Mouse (Mus musculus): ENCODE measurements around the gene Nsd1. TPM values are rescaled to one million over a fixed set of nuclear protein-coding genes. Genes with fewer than 3 reads are reported as not detected.
A peak's percentile ranks its signal among the peaks of the same experiment; 100 is the strongest.
"Not testable (repeated sequence)": the region's sequence is repeated elsewhere in the genome, so short reads cannot be mapped to it uniquely, and the experiment has no call there.

Nsd1 gene
- polyA plus RNA-seq, 1 experiment from 2014 or later = 83.0 TPM

GRCm38 (mm10) chr13:55176265-55176664 lies 33.3 kb upstream of the Nsd1 start:
- no peak for ATAC-seq (ENCODE audit: insufficient number of reproducible peaks, insufficient read depth, low FRiP score, low TSS enrichment, low read depth)
- H3K27ac ChIP-seq = no peak overlapping the region
- peaks cover 15% of the 10 kb centered on the region for H3K4me1 ChIP-seq
- no peak overlapping the region for H3K9ac ChIP-seq
- no peak overlapping the region for H3K4me3 ChIP-seq
- H3K36me3 ChIP-seq = no peaks in the 10 kb centered on the region
- no peaks in the 10 kb centered on the region for H3K27me3 ChIP-seq
- no peak overlapping the region for H3K4me2 ChIP-seq
- no peaks in the 10 kb centered on the region for H3K9me3 ChIP-seq
- 87% methylated on average over 6 of the region's 6 CpGs for WGBS

DNA sequence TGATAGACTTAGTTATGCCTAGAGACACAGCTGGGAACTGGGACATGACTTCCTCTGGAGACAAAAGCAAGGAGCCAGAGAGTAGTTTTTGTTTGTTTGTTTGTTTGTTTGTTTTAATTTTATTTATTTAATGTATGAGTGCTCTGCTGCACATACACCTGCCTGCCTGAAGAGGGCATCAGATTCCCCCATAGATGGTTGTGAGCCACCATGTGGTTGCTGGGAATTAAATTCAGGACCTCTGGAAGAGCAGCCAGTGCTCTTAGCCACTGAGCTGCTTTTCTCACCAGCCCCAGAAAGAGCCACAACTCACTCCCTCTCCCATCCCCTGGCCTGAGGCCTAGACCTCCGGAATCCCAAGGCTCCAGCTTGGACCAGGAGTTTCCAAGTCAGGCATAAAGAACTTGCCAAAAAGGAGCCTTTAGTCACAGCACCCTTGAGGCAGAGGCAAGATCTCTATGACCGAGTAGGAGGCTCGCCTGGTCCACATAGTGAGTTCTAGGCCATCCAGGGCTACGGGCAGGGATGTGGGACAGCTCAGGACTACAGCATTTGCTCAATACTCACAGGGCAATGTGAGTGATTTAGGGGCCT lies 31.6 kb upstream of the Nsd1 start:
- no peaks in the 10 kb centered on the region for H3K36me3 ChIP-seq
- 61% methylated on average over 4 of the region's 4 CpGs for WGBS
- H3K27ac ChIP-seq = no peak overlapping the region
- no peak overlapping the region for H3K4me3 ChIP-seq
- H3K27me3 ChIP-seq = no peaks in the 10 kb centered on the region
- no peak for ATAC-seq (ENCODE audit: insufficient number of reproducible peaks, insufficient read depth, low FRiP score, low TSS enrichment, low read depth)
- H3K4me2 ChIP-seq = no peak overlapping the region
- no peak overlapping the region for H3K9ac ChIP-seq
- H3K9me3 ChIP-seq = no peaks in the 10 kb centered on the region
- H3K4me1 ChIP-seq = no peaks in the 10 kb centered on the region; the same call in none of the 2 replicates

DNA sequence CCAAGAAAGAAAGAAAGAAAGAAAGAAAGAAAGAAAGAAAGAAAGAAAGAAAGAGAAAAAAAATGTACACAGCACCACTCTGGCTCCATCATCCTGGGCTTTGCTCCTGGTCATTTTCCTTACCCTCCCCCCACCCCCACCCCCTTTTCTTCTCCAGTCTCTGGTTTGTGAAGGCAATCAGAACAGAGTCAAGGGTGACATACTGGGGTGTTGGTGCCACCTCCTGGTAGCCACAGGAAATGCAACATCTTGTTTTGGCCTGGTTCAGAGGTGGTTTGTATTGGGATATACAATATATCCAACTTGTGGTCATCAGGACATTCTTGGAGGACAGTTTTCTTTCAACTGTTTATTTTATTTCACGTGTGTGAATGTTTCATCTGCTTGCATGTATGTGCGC lies 31.0 kb upstream of the Nsd1 start:
- H3K9ac ChIP-seq = no peak overlapping the region
- H3K9me3 ChIP-seq = no peaks in the 10 kb centered on the region
- H3K4me1 ChIP-seq = no peaks in the 10 kb centered on the region; the same call in none of the 2 replicates
- H3K36me3 ChIP-seq = no peaks in the 10 kb centered on the region
- H3K27ac ChIP-seq = no peak overlapping the region
- WGBS = 34% methylated on average over 2 of the region's 2 CpGs
- ATAC-seq (ENCODE audit: insufficient number of reproducible peaks, insufficient read depth, low FRiP score, low TSS enrichment, low read depth) = no peak
- no peaks in the 10 kb centered on the region for H3K27me3 ChIP-seq
- no peak overlapping the region for H3K4me3 ChIP-seq
- H3K4me2 ChIP-seq = no peak overlapping the region

- Histone ChIP-seq H3K36me3 (no peaks in the 10 kb centered on the region), H3K9ac (no peak overlapping the region), H3K27me3 (no peaks in the 10 kb centered on the region), H3K4me3 (no peak overlapping the region), H3K4me2 (no peak overlapping the region), H3K9me3 (no peaks in the 10 kb centered on the region), H3K4me1 (no peaks in the 10 kb centered on the region; the same call in none of the 2 replicates), H3K27ac (no peak overlapping the region)
- WGBS = 92% methylated on average over 3 of the region's 3 CpGs
- ATAC-seq (ENCODE audit: insufficient number of reproducible peaks, insufficient read depth, low FRiP score, low TSS enrichment, low read depth) = no peak
Measured at GRCm38 (mm10) chr13:55179591-55179990, 30.0 kb upstream of the Nsd1 start.

DNA sequence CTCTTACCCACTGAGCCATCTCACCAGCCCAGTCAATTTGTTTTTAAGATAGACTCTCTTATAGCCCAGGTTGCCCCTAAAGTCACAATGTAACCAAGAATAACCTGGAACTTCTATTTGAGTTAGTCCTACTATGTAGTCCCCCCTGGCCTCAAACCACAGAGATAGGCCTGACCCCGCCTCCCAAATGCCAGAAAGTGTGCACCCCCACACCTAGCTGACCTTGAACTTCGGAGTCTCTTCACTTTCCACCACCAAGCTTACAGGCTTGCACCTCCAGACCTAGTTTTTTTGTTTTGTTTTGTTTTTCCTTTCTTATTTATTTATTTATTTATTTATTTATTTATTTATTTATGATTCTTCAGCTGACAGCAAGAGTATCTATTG lies 27.8 kb upstream of the Nsd1 start:
- peak overlapping the region; percentile 62; the same call in 1 of the 2 replicates for H3K9ac ChIP-seq
- 69% methylated on average over 2 of the region's 2 CpGs for WGBS
- no peaks in the 10 kb centered on the region; the same call in 1 of the 2 replicates for H3K4me1 ChIP-seq
- H3K36me3 ChIP-seq = no peaks in the 10 kb centered on the region
- no peak for ATAC-seq (ENCODE audit: insufficient number of reproducible peaks, insufficient read depth, low FRiP score, low TSS enrichment, low read depth)
- no peaks in the 10 kb centered on the region for H3K27me3 ChIP-seq
- H3K9me3 ChIP-seq = no peaks in the 10 kb centered on the region
- H3K4me2 ChIP-seq = peak overlapping the region; percentile 61
- peak overlapping the region; percentile 85; the same call in 1 of the 2 replicates for H3K27ac ChIP-seq
- H3K4me3 ChIP-seq = peak overlapping the region; percentile 35

GRCm38 (mm10) chr13:55182173-55182894 lies 27.2 kb upstream of the Nsd1 start:
- H3K4me1 ChIP-seq = no peaks in the 10 kb centered on the region; the same call in 1 of the 2 replicates
- no peaks in the 10 kb centered on the region for H3K36me3 ChIP-seq
- 4% methylated on average over 23 of the region's 23 CpGs for WGBS
- H3K27ac ChIP-seq = peak overlapping the region; percentile 85
- no peaks in the 10 kb centered on the region for H3K9me3 ChIP-seq
- H3K27me3 ChIP-seq = no peaks in the 10 kb centered on the region
- peak; percentile 71; the same call in 1 of the 2 replicates for ATAC-seq (ENCODE audit: insufficient number of reproducible peaks, insufficient read depth, low FRiP score, low TSS enrichment, low read depth)
- peak overlapping the region; percentile 61 for H3K4me2 ChIP-seq
- peak overlapping the region; percentile 62 for H3K9ac ChIP-seq
- peak overlapping the region; percentile 35 for H3K4me3 ChIP-seq

DNA sequence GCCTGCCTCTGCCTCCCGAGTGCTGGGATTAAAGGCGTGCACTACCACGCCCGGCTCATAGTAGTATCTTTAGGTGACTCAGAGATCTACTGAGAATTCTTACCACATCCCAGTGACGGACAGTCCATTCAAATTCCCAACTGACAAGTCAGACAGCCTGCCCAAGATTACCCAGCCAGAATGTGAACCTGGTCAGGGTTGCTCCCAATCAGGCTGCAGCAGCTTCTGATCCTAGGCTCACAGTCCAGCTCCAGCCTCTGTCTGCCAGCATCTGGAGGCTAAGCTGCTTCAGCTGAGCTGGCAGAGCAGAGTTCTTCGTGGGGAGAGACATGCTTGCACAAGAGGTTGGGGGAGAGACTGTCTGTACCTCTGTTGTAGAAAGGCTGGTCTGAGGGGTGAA lies 26.2 kb upstream of the Nsd1 start:
- ATAC-seq (ENCODE audit: insufficient number of reproducible peaks, insufficient read depth, low FRiP score, low TSS enrichment, low read depth) = no peak
- Histone ChIP-seq H3K36me3 (no peaks in the 10 kb centered on the region), H3K4me3 (no peak overlapping the region), H3K27ac (no peak overlapping the region), H3K9me3 (no peaks in the 10 kb centered on the region), H3K4me1 (no peaks in the 10 kb centered on the region; the same call in 1 of the 2 replicates), H3K27me3 (no peaks in the 10 kb centered on the region), H3K9ac (no peak overlapping the region), H3K4me2 (no peak overlapping the region)
- 86% methylated on average over 6 of the region's 6 CpGs for WGBS

GRCm38 (mm10) chr13:55187062-55187461 lies 22.5 kb upstream of the Nsd1 start:
- H3K9me3 ChIP-seq; H3K4me2 ChIP-seq; H3K27me3 ChIP-seq; H3K27ac ChIP-seq; H3K9ac ChIP-seq; ATAC-seq (ENCODE audit: insufficient number of reproducible peaks, insufficient read depth, low FRiP score, low TSS enrichment, low read depth); H3K36me3 ChIP-seq; H3K4me3 ChIP-seq: not testable (repeated sequence)
- H3K4me1 ChIP-seq = peaks cover 14% of the 10 kb centered on the region
- WGBS = 56% methylated on average over 5 of the region's 9 CpGs

DNA sequence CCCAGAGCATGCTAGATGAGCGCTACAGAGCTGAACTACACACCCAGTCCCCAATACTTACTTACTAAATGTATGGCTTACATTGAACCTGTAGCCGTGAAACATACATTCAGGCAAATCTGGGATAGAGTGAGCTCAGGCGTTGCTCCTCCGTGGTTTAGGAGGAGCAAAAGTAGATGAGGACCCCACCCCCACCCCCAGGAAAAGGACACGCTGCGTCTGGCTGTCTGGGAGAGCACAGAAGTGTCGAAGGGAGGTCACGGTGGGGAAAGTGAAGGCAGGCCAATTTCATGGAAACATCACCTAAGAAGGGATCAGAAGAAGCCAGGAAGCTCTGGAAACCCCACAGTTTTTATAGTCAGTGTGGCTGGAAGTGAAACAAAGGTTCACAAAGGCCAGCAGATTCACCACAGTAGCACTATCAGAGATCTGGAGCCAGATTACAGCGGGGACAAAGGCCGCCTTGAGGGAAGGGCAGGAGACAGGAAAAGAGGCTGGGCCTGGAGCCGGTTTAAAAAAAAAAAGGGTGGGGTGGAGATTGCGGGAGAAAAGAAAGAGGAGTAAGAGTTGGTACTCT lies 20.0 kb upstream of the Nsd1 start:
- Histone ChIP-seq H3K9ac (peak overlapping the region; percentile 77), H3K27ac (peak overlapping the region; percentile 94), H3K4me2 (peak overlapping the region; percentile 76), H3K36me3 (no peaks in the 10 kb centered on the region), H3K9me3 (no peaks in the 10 kb centered on the region), H3K27me3 (no peaks in the 10 kb centered on the region), H3K4me1 (peaks cover 14% of the 10 kb centered on the region), H3K4me3 (peak overlapping the region; percentile 50)
- no peak for ATAC-seq (ENCODE audit: insufficient number of reproducible peaks, insufficient read depth, low FRiP score, low TSS enrichment, low read depth)
- WGBS = 4% methylated on average over 12 of the region's 12 CpGs

DNA sequence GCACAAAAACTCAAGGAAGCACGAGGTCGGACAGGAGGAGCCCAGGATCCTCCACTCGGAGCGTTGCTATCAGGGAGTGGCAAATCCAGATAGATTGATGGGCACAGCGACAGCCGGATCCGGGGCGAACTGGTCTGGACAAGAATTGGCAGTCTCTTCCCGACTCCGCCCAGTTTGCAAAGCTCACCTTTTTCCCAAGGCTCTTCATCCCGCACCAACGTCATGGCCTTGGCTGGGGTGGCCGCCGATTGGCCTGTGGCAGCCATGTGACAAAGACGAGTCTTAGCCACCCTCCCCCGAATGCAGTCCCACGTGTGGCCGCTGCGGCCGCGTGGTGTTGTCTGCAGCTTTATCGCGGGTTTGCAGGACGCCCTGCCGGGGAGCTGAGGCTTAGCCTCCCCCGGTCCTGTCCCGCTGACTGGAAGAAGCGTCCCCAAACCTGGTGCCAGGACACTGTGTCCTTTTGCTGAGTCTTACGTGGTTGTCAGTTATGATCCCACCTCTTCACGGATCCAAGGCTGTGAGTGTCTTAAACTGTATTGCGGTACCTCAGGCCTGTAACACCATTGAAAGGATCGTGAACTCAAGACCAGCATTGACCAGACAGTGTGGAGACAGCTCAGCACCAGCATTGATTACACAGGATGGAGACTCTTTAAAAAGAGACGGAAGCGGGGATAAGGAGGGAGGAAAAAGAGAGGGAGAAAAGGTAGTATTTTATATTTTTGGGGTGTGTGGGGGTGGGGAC lies 19.3 kb upstream of the Nsd1 start:
- ATAC-seq (ENCODE audit: insufficient number of reproducible peaks, insufficient read depth, low FRiP score, low TSS enrichment, low read depth) = peak; percentile 98
- Histone ChIP-seq H3K4me2 (peak overlapping the region; percentile 76), H3K4me1 (peaks cover 14% of the 10 kb centered on the region), H3K36me3 (no peaks in the 10 kb centered on the region), H3K27me3 (no peaks in the 10 kb centered on the region), H3K27ac (peak overlapping the region; percentile 94), H3K9ac (peak overlapping the region; percentile 77), H3K4me3 (peak overlapping the region; percentile 50), H3K9me3 (no peaks in the 10 kb centered on the region)
- under 1% methylated on average over 34 of the region's 34 CpGs for WGBS

GRCm38 (mm10) chr13:55191535-55191934 lies 18.0 kb upstream of the Nsd1 start:
- Histone ChIP-seq H3K36me3 (no peaks in the 10 kb centered on the region), H3K27ac (no peak overlapping the region), H3K27me3 (no peaks in the 10 kb centered on the region), H3K9ac (no peak overlapping the region), H3K4me3 (no peak overlapping the region), H3K4me1 (peaks cover 14% of the 10 kb centered on the region), H3K9me3 (no peaks in the 10 kb centered on the region), H3K4me2 (no peak overlapping the region)
- WGBS = 77% methylated on average over 5 of the region's 5 CpGs
- ATAC-seq (ENCODE audit: insufficient number of reproducible peaks, insufficient read depth, low FRiP score, low TSS enrichment, low read depth) = no peak

Measured in embryonic facial prominence, embryonic 13.5 days (tissue).